Mouse (Mus musculus) embryonic facial prominence, embryonic 13.5 days (tissue): ENCODE data around the gene Kcnk5. TPM values are rescaled to one million over a fixed set of nuclear protein-coding genes. Genes with fewer than 3 reads are reported as not detected.

Source experiments
- ATAC-seq: fragments of 200-750 bp; cut with Nextera tagmentation; 2 replicates; pipeline ENCODE4 v1.8.0; 2017; ENCODE audit warnings: low read depth; ENCODE audit not compliant: insufficient number of reproducible peaks, insufficient read depth, low FRiP score, low TSS enrichment
- H3K27ac ChIP-seq: fragments of 300-500 bp; sonication (generic); 2 replicates; pipeline ENCODE4 v1.5.1; 2015; ENCODE audit warnings: moderate library complexity, mild to moderate bottlenecking, inconsistent platforms
- H3K27me3 ChIP-seq: fragments of 300-500 bp; sonication (generic); 2 replicates; pipeline ENCODE4 v1.6.1; 2015; ENCODE audit warnings: mild to moderate bottlenecking, inconsistent platforms
- H3K36me3 ChIP-seq: fragments of 300-500 bp; sonication (generic); 2 replicates; pipeline ENCODE4 v1.6.1; 2015; ENCODE audit warnings: mild to moderate bottlenecking, inconsistent platforms
- H3K4me1 ChIP-seq: fragments of 300-500 bp; sonication (generic); 2 replicates; pipeline ENCODE4 v1.6.1; 2015; ENCODE audit warnings: inconsistent platforms
- H3K4me2 ChIP-seq: fragments of 300-500 bp; sonication (generic); 2 replicates; pipeline ENCODE4 v1.6.1; 2015; ENCODE audit warnings: moderate library complexity, mild to moderate bottlenecking, inconsistent platforms
- H3K4me3 ChIP-seq: fragments of 300-500 bp; sonication (generic); 2 replicates; pipeline ENCODE4 v1.5.1; 2015; ENCODE audit warnings: mild to moderate bottlenecking, inconsistent platforms
- H3K9ac ChIP-seq: fragments of 300-500 bp; sonication (generic); 2 replicates; pipeline ENCODE4 v1.6.1; 2015; ENCODE audit warnings: mild to moderate bottlenecking, inconsistent platforms
- H3K9me3 ChIP-seq: fragments of 300-500 bp; sonication (generic); 2 replicates; pipeline ENCODE4 v1.6.1; 2016; ENCODE audit warnings: inconsistent platforms
- WGBS: fragments of 180-500 bp; shearing (Covaris S2); methylation state at CpG from one replicate; pipeline ENCODE4 v1.1.7; 2015; ENCODE audit warnings: mixed read lengths; 5-methylcytosine and 5-hydroxymethylcytosine counted together
- polyA plus RNA-seq: library from polyadenylated mRNA; unstranded; fragments of >200 nt; fragmentation: Nextera tagmentation; extraction: Ambion mirVana; gene quantifications from 2 replicates; pipeline ENCODE4 v1.2.1, GENCODE M21; 2015

The Kcnk5 gene
- polyA plus RNA-seq, 1 experiment from 2014 or later, result 4.9 TPM

GRCm38 (mm10) chr14:20193103-20193715, 11.6 kb upstream of the Kcnk5 start:
- Histone ChIP-seq H3K4me3 (no peak overlapping the region), H3K9ac (no peak overlapping the region), H3K4me1 (no peaks in the 10 kb centered on the region), H3K9me3 (no peaks in the 10 kb centered on the region), H3K27me3 (no peaks in the 10 kb centered on the region), H3K27ac (no peak overlapping the region), H3K4me2 (no peak overlapping the region), H3K36me3 (no peaks in the 10 kb centered on the region)
- WGBS, result 69% methylated on average over 4 of the region's 4 CpGs
- no peak for ATAC-seq

GRCm38 (mm10) chr14:20191136-20191735, 9.6 kb upstream of the Kcnk5 start:
- Histone ChIP-seq H3K27me3 (no peaks in the 10 kb centered on the region), H3K9me3 (no peaks in the 10 kb centered on the region), H3K4me2 (no peak overlapping the region), H3K36me3 (no peaks in the 10 kb centered on the region), H3K4me1 (no peaks in the 10 kb centered on the region), H3K27ac (no peak overlapping the region), H3K4me3 (no peak overlapping the region), H3K9ac (no peak overlapping the region)
- ATAC-seq, result no peak
- WGBS, result 81% methylated on average over 5 of the region's 5 CpGs

- no peak overlapping the region for H3K4me2 ChIP-seq
- WGBS, result 84% methylated on average over 2 of the region's 2 CpGs
- no peak overlapping the region for H3K27ac ChIP-seq
- no peaks in the 10 kb centered on the region for H3K9me3 ChIP-seq
- H3K4me1 ChIP-seq, result no peaks in the 10 kb centered on the region
- no peak overlapping the region for H3K4me3 ChIP-seq
- H3K9ac ChIP-seq, result no peak overlapping the region
- ATAC-seq, result no peak
- H3K36me3 ChIP-seq, result no peaks in the 10 kb centered on the region
- H3K27me3 ChIP-seq, result no peaks in the 10 kb centered on the region
These were observed 8.1 kb upstream of the Kcnk5 start for GRCm38 (mm10) chr14:20189751-20190150.

GRCm38 (mm10) chr14:20185426-20185825, 3.8 kb upstream of the Kcnk5 start:
- Histone ChIP-seq H3K4me3 (no peak overlapping the region), H3K9me3 (no peaks in the 10 kb centered on the region), H3K4me2 (no peak overlapping the region), H3K27ac (no peak overlapping the region), H3K4me1 (peaks cover 20% of the 10 kb centered on the region), H3K27me3 (peaks cover 1% of the 10 kb centered on the region; the same call in 1 of the 2 replicates), H3K36me3 (no peaks in the 10 kb centered on the region), H3K9ac (no peak overlapping the region)
- ATAC-seq, result no peak
- WGBS, result 82% methylated on average over 9 of the region's 9 CpGs

GRCm38 (mm10) chr14:20183701-20184100, 2.1 kb upstream of the Kcnk5 start:
- H3K9me3 ChIP-seq, result no peaks in the 10 kb centered on the region
- no peak for ATAC-seq
- no peak overlapping the region for H3K4me2 ChIP-seq
- no peak overlapping the region for H3K4me3 ChIP-seq
- H3K9ac ChIP-seq, result no peak overlapping the region
- 67% methylated on average over 5 of the region's 5 CpGs for whole genome bisulfite sequencing
- H3K4me1 ChIP-seq, result peaks cover 37% of the 10 kb centered on the region
- H3K27ac ChIP-seq, result no peak overlapping the region
- peaks cover 5% of the 10 kb centered on the region; the same call in 1 of the 2 replicates for H3K27me3 ChIP-seq
- no peaks in the 10 kb centered on the region for H3K36me3 ChIP-seq

- H3K9ac ChIP-seq, result no peak overlapping the region
- H3K27ac ChIP-seq, result no peak overlapping the region
- no peaks in the 10 kb centered on the region for H3K9me3 ChIP-seq
- no peak overlapping the region for H3K4me2 ChIP-seq
- no peak overlapping the region for H3K4me3 ChIP-seq
- no peak for ATAC-seq
- no peaks in the 10 kb centered on the region for H3K36me3 ChIP-seq
- WGBS, result 70% methylated on average over 7 of the region's 7 CpGs
- peaks cover 5% of the 10 kb centered on the region; the same call in 1 of the 2 replicates for H3K27me3 ChIP-seq
- H3K4me1 ChIP-seq, result peaks cover 46% of the 10 kb centered on the region
These were observed 987 bp upstream of the Kcnk5 start for GRCm38 (mm10) chr14:20182596-20182995.

GRCm38 (mm10) chr14:20180751-20181162, 852 bp downstream of the Kcnk5 start:
- H3K9me3 ChIP-seq, result no peaks in the 10 kb centered on the region

GRCm38 (mm10) chr14:20180304-20180703, 1.3 kb downstream of the Kcnk5 start:
- peak overlapping the region; percentile 67 for H3K9ac ChIP-seq
- H3K36me3 ChIP-seq, result no peaks in the 10 kb centered on the region
- ATAC-seq, result no peak
- H3K4me1 ChIP-seq, result peaks cover 51% of the 10 kb centered on the region
- no peak overlapping the region for H3K27ac ChIP-seq
- peak overlapping the region; percentile 94 for H3K4me2 ChIP-seq
- H3K27me3 ChIP-seq, result peaks cover 5% of the 10 kb centered on the region; the same call in 1 of the 2 replicates
- WGBS, result 5% methylated on average over 6 of the region's 6 CpGs
- H3K4me3 ChIP-seq, result peak overlapping the region; percentile 56
- no peaks in the 10 kb centered on the region for H3K9me3 ChIP-seq

More at GRCm38 (mm10) chr14:20180751-20181162, 852 bp downstream of the Kcnk5 start:
- Histone ChIP-seq H3K4me1 (peaks cover 51% of the 10 kb centered on the region), H3K27ac (no peak overlapping the region), H3K27me3 (peaks cover 5% of the 10 kb centered on the region; the same call in 1 of the 2 replicates), H3K9ac (peak overlapping the region; percentile 67), H3K4me3 (peak overlapping the region; percentile 56), H3K36me3 (no peaks in the 10 kb centered on the region), H3K4me2 (peak overlapping the region; percentile 94)
- ATAC-seq, result no peak
- WGBS, result 0% methylated on average over 24 of the region's 24 CpGs

GRCm38 (mm10) chr14:20179731-20180280, 1.8 kb downstream of the Kcnk5 start:
- ATAC-seq, result no peak
- H3K4me3 ChIP-seq, result peak overlapping the region; percentile 56; the same call in 1 of the 2 replicates
- peaks cover 5% of the 10 kb centered on the region; the same call in 1 of the 2 replicates for H3K27me3 ChIP-seq
- 0 out of 2 replicates have a peak overlapping the region, but pooled peaks have one; percentile 17 for H3K9ac ChIP-seq
- H3K27ac ChIP-seq, result no peak overlapping the region
- peaks cover 51% of the 10 kb centered on the region for H3K4me1 ChIP-seq
- WGBS, result 66% methylated on average over 5 of the region's 5 CpGs
- peak overlapping the region; percentile 94 for H3K4me2 ChIP-seq
- H3K36me3 ChIP-seq, result no peaks in the 10 kb centered on the region
- H3K9me3 ChIP-seq, result no peaks in the 10 kb centered on the region

- H3K27ac ChIP-seq, result no peak overlapping the region
- ATAC-seq, result no peak
- no peak overlapping the region for H3K4me3 ChIP-seq
- H3K4me1 ChIP-seq, result peaks cover 51% of the 10 kb centered on the region
- H3K4me2 ChIP-seq, result peak overlapping the region; percentile 94
- H3K9me3 ChIP-seq, result no peaks in the 10 kb centered on the region
- H3K27me3 ChIP-seq, result peaks cover 5% of the 10 kb centered on the region; the same call in 1 of the 2 replicates
- 0 out of 2 replicates have a peak overlapping the region, but pooled peaks have one; percentile 17 for H3K9ac ChIP-seq
- no peaks in the 10 kb centered on the region for H3K36me3 ChIP-seq
- WGBS, result 21% methylated on average over 3 of the region's 3 CpGs
These were observed 2.5 kb downstream of the Kcnk5 start for GRCm38 (mm10) chr14:20179080-20179479.

- H3K9ac ChIP-seq, result 0 out of 2 replicates have a peak overlapping the region, but pooled peaks have one; percentile 6
- H3K4me2 ChIP-seq, result peak overlapping the region; percentile 94; the same call in 1 of the 2 replicates
These were observed 3.0 kb downstream of the Kcnk5 start for GRCm38 (mm10) chr14:20178593-20178992.

More at GRCm38 (mm10) chr14:20178593-20178992, 3.0 kb downstream of the Kcnk5 start:
- ATAC-seq, result no peak
- Histone ChIP-seq H3K27me3 (peaks cover 5% of the 10 kb centered on the region; the same call in 1 of the 2 replicates), H3K4me3 (no peak overlapping the region), H3K36me3 (no peaks in the 10 kb centered on the region), H3K4me1 (peaks cover 48% of the 10 kb centered on the region), H3K27ac (no peak overlapping the region), H3K9me3 (no peaks in the 10 kb centered on the region)
- WGBS, result 12% methylated on average over 4 of the region's 4 CpGs
